Comparison of ENCODE assay signal across 31 mouse cellular contexts in genomic region chr9:75270382-75270781, GRCm38 (mm10). TPM values are rescaled to one million over a fixed set of nuclear protein-coding genes. Genes with fewer than 3 reads are reported as not detected.
DNase-seq lines count a peak whose midpoint lies in the region; ATAC-seq and TF ChIP-seq lines count a peak whose summit lies in the region.
"Had no signal": no experiment of that assay in that cellular context is flagged by ENCODE, and none has a peak within 500 bp of the region (broad histone marks: within the 10 kb centered on the region; RNA-seq: fewer than 3 reads in every experiment).

No protein-coding gene starts in this region.

- H3K4me1 ChIP-seq in lung, embryonic 14.5 days (ENCODE audit: insufficient read depth), result no peaks in the 10 kb centered on the region
- H3K4me1 ChIP-seq: forebrain, embryonic 10.5 days; forebrain, embryonic 13.5 days; heart, embryonic 12.5 days; heart, embryonic 15.5 days; hindbrain, embryonic 13.5 days had no signal

- no peak for TF ChIP-seq CTCF in lung, embryonic 14.5 days (IDR thresholded peaks at IDR 0.05; ENCODE audit: low read depth)

- 54% methylated on average over 6 of the region's 6 CpGs for WGBS in lung, embryonic 14.5 days

- H3K27ac ChIP-seq in lung, embryonic 14.5 days (ENCODE audit: low read depth), result no peak overlapping the region
- H3K27ac ChIP-seq: forebrain, embryonic 10.5 days; forebrain, embryonic 13.5 days; heart, embryonic 15.5 days; hindbrain, embryonic 10.5 days; hindbrain, embryonic 13.5 days had no signal

- H3K9ac ChIP-seq in lung, embryonic 14.5 days, result no peak overlapping the region
- H3K9ac ChIP-seq: forebrain, embryonic 13.5 days; heart, embryonic 12.5 days; heart, embryonic 15.5 days; hindbrain, embryonic 13.5 days had no signal

- DNase-seq in lung, embryonic 14.5 days, result peak; percentile 50
- DNase-seq in lung, postnatal 36 days, result no peak
- peak; percentile 49 for DNase-seq in CD4-positive, CD25-positive, alpha-beta regulatory T cell, adult 2 months (ENCODE audit: low read depth, low spot score)
- peak; percentile 59 for DNase-seq in MEL-GATA-1-ER (ENCODE audit: extremely low read depth, low read depth)
- no peak for DNase-seq in frontal cortex, postnatal 25 days (ENCODE audit: low spot score in 2 of 2)
- DNase-seq in embryo, embryonic 11 days, result no peak
- no peak for DNase-seq in left cerebral cortex, adult 9 months (ENCODE audit: low spot score in 2 of 2)
- DNase-seq: adrenal gland, adult 8-10 months; adrenal gland, postnatal 25 days; B cell, adult 2 months; cerebellum, adult 11-12 months; cerebellum, adult 8-10 months; cerebellum, postnatal 10 days; cerebellum, postnatal 36 days; gastrocnemius, postnatal 25 days; heart, adult 18-20 months; heart, postnatal 10 days; heart, postnatal 36 days had no signal

- H3K4me2 ChIP-seq in lung, embryonic 14.5 days, result no peak overlapping the region
- H3K4me2 ChIP-seq: forebrain, embryonic 13.5 days; heart, embryonic 12.5 days; heart, embryonic 15.5 days; hindbrain, embryonic 13.5 days had no signal

- no peak overlapping the region for H3K4me3 ChIP-seq in lung, embryonic 14.5 days (ENCODE audit: low read depth, low read length)
- H3K4me3 ChIP-seq: forebrain, embryonic 10.5 days; forebrain, embryonic 13.5 days; heart, embryonic 12.5 days; heart, embryonic 15.5 days; hindbrain, embryonic 10.5 days; hindbrain, embryonic 13.5 days had no signal

- peaks cover 18% of the 10 kb centered on the region; the same call in 1 of the 2 replicates for H3K36me3 ChIP-seq in lung, embryonic 14.5 days (ENCODE audit: insufficient read depth)
- H3K36me3 ChIP-seq: forebrain, embryonic 10.5 days; G1E; heart, embryonic 12.5 days; heart, embryonic 15.5 days; hindbrain, embryonic 10.5 days; hindbrain, embryonic 13.5 days had no signal

- no peaks in the 10 kb centered on the region for H3K9me3 ChIP-seq in lung, embryonic 14.5 days (ENCODE audit: low read depth, low read length)
- H3K9me3 ChIP-seq: forebrain, embryonic 10.5 days; forebrain, embryonic 13.5 days; G1E; heart, embryonic 15.5 days; hindbrain, embryonic 10.5 days; hindbrain, embryonic 13.5 days had no signal

- H3K27me3 ChIP-seq in lung, embryonic 14.5 days (ENCODE audit: insufficient read depth, low read length), result no peaks in the 10 kb centered on the region
- H3K27me3 ChIP-seq: CH12.LX; forebrain, embryonic 13.5 days; heart, embryonic 12.5 days; heart, embryonic 15.5 days; Patski had no signal

- ATAC-seq in lung, embryonic 14.5 days (ENCODE audit: insufficient read depth), result no peak
- ATAC-seq in inflammation-experienced regulatory T-cells, adult 6 months, result peak; percentile 50
- ATAC-seq: forebrain, embryonic 13.5 days; forebrain, embryonic 16.5 days; hindbrain, embryonic 16.5 days; intestine, embryonic 16.5 days; Patski had no signal

RNA-seq across cellular contexts. Expression of gene Gnb5, which starts 35.7 kb away (rescaled TPM):
- polyA plus RNA-seq in lung, embryonic 14.5 days (2014; fragmentation: Nextera tagmentation; extraction: Ambion mirVana), result 17.9 and 18.2 TPM in 2 replicates
- polyA plus RNA-seq in inflammation-experienced regulatory T-cells, adult 6 months (2017; shearing (Covaris generic)), result 10 to 100 TPM in 1 of 3 experiments, 1 to 10 TPM in 2; 6.8 to 10.1 (median 8.8) TPM
- polyA plus RNA-seq: G1E had no signal

RNA-seq across cellular contexts. Expression of gene Myo5c, which starts 38.6 kb away (rescaled TPM):
- polyA plus RNA-seq in lung, embryonic 14.5 days (2014; fragmentation: Nextera tagmentation; extraction: Ambion mirVana), result 28.9 and 29.9 TPM in 2 replicates
- under 1 TPM in 2 of 3 experiments, not detected in 1; 0.24 to 0.30 TPM for polyA plus RNA-seq in inflammation-experienced regulatory T-cells, adult 6 months (2017; shearing (Covaris generic))
- polyA plus RNA-seq: G1E had no signal

Comparison
In these comparisons a context has a peak if more than half of its experiments do, and no peak if none do; other contexts are left out.
1. DNase-seq: peak in lung, embryonic 14.5 days (single experiment), CD4-positive, CD25-positive, alpha-beta regulatory T cell, adult 2 months (single experiment) and MEL-GATA-1-ER (single experiment); none in lung, postnatal 36 days (single experiment), frontal cortex, postnatal 25 days (0 of 2), embryo, embryonic 11 days (single experiment) and left cerebral cortex, adult 9 months (0 of 2).
2. RNA of gene Myo5c, which starts 38.6 kb away (polyA plus RNA-seq): 28.9 to 29.9 TPM in lung, embryonic 14.5 days; 0.24 to 0.30 TPM in inflammation-experienced regulatory T-cells, adult 6 months; every median in the first group is over 10 times any median in the second.